Mouse (Mus musculus): Measurements from ENCODE around the gene Hmbs. TPM values are rescaled to one million over a fixed set of nuclear protein-coding genes. Genes with fewer than 3 reads are reported as not detected.
"Not testable (repeated sequence)": the region's sequence is repeated elsewhere in the genome, so short reads cannot be mapped to it uniquely, and the experiment has no call there.

Gene Hmbs
- polyA plus RNA-seq, 1 experiment from 2014 or later, result 134 TPM

GRCm38 (mm10) chr9:44323656-44324055, 20.4 kb downstream of the Hmbs start:
- DNase-seq (ENCODE audit: low spot score); H3K9me3 ChIP-seq (ENCODE audit: control insufficient read depth, low read length); H3K9ac ChIP-seq (ENCODE audit: low read depth, low read length); H3K4me3 ChIP-seq (ENCODE audit: low read depth, low read length); H3K27me3 ChIP-seq (ENCODE audit: control insufficient read depth, insufficient read depth, low read length); ATAC-seq (ENCODE audit: low FRiP score); H3K27ac ChIP-seq (ENCODE audit: low read depth, low read length); H3K36me3 ChIP-seq (ENCODE audit: control insufficient read depth, insufficient read depth, low read length); H3K4me2 ChIP-seq (replicated peaks; ENCODE audit: low read depth, low read length): not testable (repeated sequence)
- peaks cover 11% of the 10 kb centered on the region for H3K4me1 ChIP-seq (replicated peaks; ENCODE audit: control insufficient read depth, insufficient read depth, low read length)
- 79% methylated on average over 4 of the region's 4 CpGs for WGBS

GRCm38 (mm10) chr9:44320799-44321133, 23.3 kb downstream of the Hmbs start:
- ATAC-seq (ENCODE audit: low FRiP score), result 0 out of 2 replicates have a peak, but pooled peaks have one; percentile 4
- Histone ChIP-seq H3K36me3 (ENCODE audit: control insufficient read depth, insufficient read depth, low read length) (peaks cover 3% of the 10 kb centered on the region; the same call in 1 of the 2 replicates), H3K9ac (ENCODE audit: low read depth, low read length) (peak overlapping the region; percentile 40; the same call in 1 of the 2 replicates), H3K9me3 (ENCODE audit: control insufficient read depth, low read length) (no peaks in the 10 kb centered on the region), H3K27ac (ENCODE audit: low read depth, low read length) (no peak overlapping the region; the same call in 1 of the 2 replicates), H3K27me3 (ENCODE audit: control insufficient read depth, insufficient read depth, low read length) (no peaks in the 10 kb centered on the region), H3K4me3 (ENCODE audit: low read depth, low read length) (peak overlapping the region; percentile 95), H3K4me1 (replicated peaks; ENCODE audit: control insufficient read depth, insufficient read depth, low read length) (peaks cover 14% of the 10 kb centered on the region), H3K4me2 (replicated peaks; ENCODE audit: low read depth, low read length) (peak overlapping the region; percentile 95)
- no peak for DNase-seq (ENCODE audit: low spot score)
- WGBS, result 29% methylated on average over 6 of the region's 6 CpGs

- H3K27ac ChIP-seq (ENCODE audit: low read depth, low read length), result peak within 1 kb of the TSS; percentile 72
- peak; percentile 97 for ATAC-seq (ENCODE audit: low FRiP score)
- peak; percentile 96 for DNase-seq (ENCODE audit: low spot score)
- H3K9me3 ChIP-seq (ENCODE audit: control insufficient read depth, low read length), result no peaks in the 10 kb centered on the region
- H3K9ac ChIP-seq (ENCODE audit: low read depth, low read length), result peak within 1 kb of the TSS; percentile 94
- H3K4me2 ChIP-seq (replicated peaks; ENCODE audit: low read depth, low read length), result peak within 1 kb of the TSS; percentile 95
- H3K4me3 ChIP-seq (ENCODE audit: low read depth, low read length), result peak within 1 kb of the TSS; percentile 95
- no peaks in the 10 kb centered on the region for H3K27me3 ChIP-seq (ENCODE audit: control insufficient read depth, insufficient read depth, low read length)
- peaks cover 12% of the 10 kb centered on the region; the same call in 1 of the 2 replicates for H3K4me1 ChIP-seq (replicated peaks; ENCODE audit: control insufficient read depth, insufficient read depth, low read length)
- under 1% methylated on average over 67 of the region's 67 CpGs for WGBS
- peaks cover 3% of the 10 kb centered on the region for H3K36me3 ChIP-seq (ENCODE audit: control insufficient read depth, insufficient read depth, low read length)
Measured at GRCm38 (mm10) chr9:44319887-44320798, 23.9 kb downstream of the Hmbs start, which contains the start of gene C2cd2l. Gene C2cd2l, minus strand, starts transcription at chr9:44320285.

GRCm38 (mm10) chr9:44319105-44319886, 24.7 kb downstream of the Hmbs start:
- WGBS, result 3% methylated on average over 36 of the region's 37 CpGs

GRCm38 (mm10) chr9:44318826-44319095, 25.3 kb downstream of the Hmbs start:
- ATAC-seq (ENCODE audit: low FRiP score) (no peak), DNase-seq (ENCODE audit: low spot score) (no peak)
- Histone ChIP-seq H3K27me3 (ENCODE audit: control insufficient read depth, insufficient read depth, low read length) (no peaks in the 10 kb centered on the region), H3K36me3 (ENCODE audit: control insufficient read depth, insufficient read depth, low read length) (peaks cover 6% of the 10 kb centered on the region), H3K4me1 (replicated peaks; ENCODE audit: control insufficient read depth, insufficient read depth, low read length) (peaks cover 12% of the 10 kb centered on the region; the same call in 1 of the 2 replicates), H3K9me3 (ENCODE audit: control insufficient read depth, low read length) (no peaks in the 10 kb centered on the region), H3K4me3 (ENCODE audit: low read depth, low read length) (peak overlapping the region; percentile 95), H3K4me2 (replicated peaks; ENCODE audit: low read depth, low read length) (peak overlapping the region; percentile 95), H3K27ac (ENCODE audit: low read depth, low read length) (no peak overlapping the region), H3K9ac (ENCODE audit: low read depth, low read length) (peak overlapping the region; percentile 94)
- 38% methylated on average over 3 of the region's 3 CpGs for WGBS

More at GRCm38 (mm10) chr9:44319105-44319886, 24.7 kb downstream of the Hmbs start:
- H3K4me3 ChIP-seq (ENCODE audit: low read depth, low read length), result peak overlapping the region; percentile 95
- H3K9me3 ChIP-seq (ENCODE audit: control insufficient read depth, low read length), result no peaks in the 10 kb centered on the region
- H3K27me3 ChIP-seq (ENCODE audit: control insufficient read depth, insufficient read depth, low read length), result no peaks in the 10 kb centered on the region
- H3K9ac ChIP-seq (ENCODE audit: low read depth, low read length), result peak overlapping the region; percentile 94
- H3K4me1 ChIP-seq (replicated peaks; ENCODE audit: control insufficient read depth, insufficient read depth, low read length), result peaks cover 12% of the 10 kb centered on the region; the same call in 1 of the 2 replicates
- DNase-seq (ENCODE audit: low spot score) (peak; percentile 55), ATAC-seq (ENCODE audit: low FRiP score) (peak; percentile 25; the same call in 1 of the 2 replicates)
- peaks cover 6% of the 10 kb centered on the region for H3K36me3 ChIP-seq (ENCODE audit: control insufficient read depth, insufficient read depth, low read length)
- H3K27ac ChIP-seq (ENCODE audit: low read depth, low read length), result peak overlapping the region; percentile 72
- H3K4me2 ChIP-seq (replicated peaks; ENCODE audit: low read depth, low read length), result peak overlapping the region; percentile 95

- ATAC-seq (ENCODE audit: low FRiP score) (no peak), DNase-seq (ENCODE audit: low spot score) (no peak)
- WGBS, result 63% methylated on average over 5 of the region's 5 CpGs
- peaks cover 12% of the 10 kb centered on the region; the same call in 1 of the 2 replicates for H3K4me1 ChIP-seq (replicated peaks; ENCODE audit: control insufficient read depth, insufficient read depth, low read length)
- H3K4me2 ChIP-seq (replicated peaks; ENCODE audit: low read depth, low read length), result peak overlapping the region; percentile 95
- no peaks in the 10 kb centered on the region for H3K27me3 ChIP-seq (ENCODE audit: control insufficient read depth, insufficient read depth, low read length)
- no peak overlapping the region for H3K27ac ChIP-seq (ENCODE audit: low read depth, low read length)
- H3K9me3 ChIP-seq (ENCODE audit: control insufficient read depth, low read length), result no peaks in the 10 kb centered on the region
- peaks cover 6% of the 10 kb centered on the region for H3K36me3 ChIP-seq (ENCODE audit: control insufficient read depth, insufficient read depth, low read length)
- H3K4me3 ChIP-seq (ENCODE audit: low read depth, low read length), result peak overlapping the region; percentile 95
- H3K9ac ChIP-seq (ENCODE audit: low read depth, low read length), result peak overlapping the region; percentile 94; the same call in 1 of the 2 replicates
Measured at GRCm38 (mm10) chr9:44318076-44318825, 25.8 kb downstream of the Hmbs start.

GRCm38 (mm10) chr9:44317452-44317851, 26.6 kb downstream of the Hmbs start:
- Histone ChIP-seq H3K9ac (ENCODE audit: low read depth, low read length) (no peak overlapping the region), H3K27ac (ENCODE audit: low read depth, low read length) (no peak overlapping the region), H3K36me3 (ENCODE audit: control insufficient read depth, insufficient read depth, low read length) (peaks cover 6% of the 10 kb centered on the region), H3K27me3 (ENCODE audit: control insufficient read depth, insufficient read depth, low read length) (no peaks in the 10 kb centered on the region), H3K4me1 (replicated peaks; ENCODE audit: control insufficient read depth, insufficient read depth, low read length) (peaks cover 12% of the 10 kb centered on the region; the same call in 1 of the 2 replicates), H3K4me3 (ENCODE audit: low read depth, low read length) (no peak overlapping the region), H3K4me2 (replicated peaks; ENCODE audit: low read depth, low read length) (no peak overlapping the region), H3K9me3 (ENCODE audit: control insufficient read depth, low read length) (no peaks in the 10 kb centered on the region)
- no peak for ATAC-seq (ENCODE audit: low FRiP score)
- 74% methylated on average over 4 of the region's 4 CpGs for WGBS
- DNase-seq (ENCODE audit: low spot score), result no peak

GRCm38 (mm10) chr9:44314910-44315309, 29.1 kb downstream of the Hmbs start:
- H3K4me1 ChIP-seq (replicated peaks; ENCODE audit: control insufficient read depth, insufficient read depth, low read length), result peaks cover 11% of the 10 kb centered on the region
- H3K36me3 ChIP-seq (ENCODE audit: control insufficient read depth, insufficient read depth, low read length), result peaks cover 6% of the 10 kb centered on the region
- H3K9ac ChIP-seq (ENCODE audit: low read depth, low read length), result no peak overlapping the region
- ATAC-seq (ENCODE audit: low FRiP score), result no peak
- H3K4me3 ChIP-seq (ENCODE audit: low read depth, low read length), result no peak overlapping the region
- no peaks in the 10 kb centered on the region for H3K27me3 ChIP-seq (ENCODE audit: control insufficient read depth, insufficient read depth, low read length)
- 96% methylated on average over 14 of the region's 18 CpGs for WGBS
- no peak overlapping the region for H3K27ac ChIP-seq (ENCODE audit: low read depth, low read length)
- no peak for DNase-seq (ENCODE audit: low spot score)
- H3K9me3 ChIP-seq (ENCODE audit: control insufficient read depth, low read length), result no peaks in the 10 kb centered on the region
- H3K4me2 ChIP-seq (replicated peaks; ENCODE audit: low read depth, low read length), result no peak overlapping the region

Data from hindbrain, embryonic 11.5 days (tissue).